Mouse (Mus musculus) embryonic facial prominence, embryonic 15.5 days (tissue): Measurements from ENCODE around the gene Gm9821. TPM values are rescaled to one million over a fixed set of nuclear protein-coding genes. Genes with fewer than 3 reads are reported as not detected.

Experiments
- ATAC-seq: fragments of 200-750 bp; cut with Nextera tagmentation; 2 replicates; pipeline ENCODE4 v1.8.0; 2017; ENCODE audit warnings: low read depth, moderate TSS enrichment; ENCODE audit not compliant: insufficient number of reproducible peaks, low FRiP score, low TSS enrichment
- H3K27ac ChIP-seq: fragments of 300-500 bp; sonication (generic); replicated peaks from 2 replicates; pipeline ENCODE4 v1.5.1; 2015; ENCODE audit warnings: mild to moderate bottlenecking, inconsistent platforms
- H3K27me3 ChIP-seq: fragments of 300-500 bp; sonication (generic); 2 replicates; pipeline ENCODE4 v1.6.1; 2015; ENCODE audit warnings: inconsistent platforms
- H3K36me3 ChIP-seq: fragments of 300-500 bp; sonication (generic); 2 replicates; pipeline ENCODE4 v1.6.1; 2015; ENCODE audit warnings: mild to moderate bottlenecking, inconsistent platforms
- H3K4me1 ChIP-seq: fragments of 300-500 bp; sonication (generic); 2 replicates; pipeline ENCODE4 v1.6.1; 2015; ENCODE audit warnings: inconsistent platforms
- H3K4me2 ChIP-seq: fragments of 300-500 bp; sonication (generic); replicated peaks from 2 replicates; pipeline ENCODE4 v1.6.1; 2015; ENCODE audit warnings: mild to moderate bottlenecking, inconsistent platforms
- H3K4me3 ChIP-seq: fragments of 300-500 bp; sonication (generic); replicated peaks from 2 replicates; pipeline ENCODE4 v1.5.1; 2015; ENCODE audit warnings: mild to moderate bottlenecking, inconsistent platforms
- H3K9ac ChIP-seq: fragments of 300-500 bp; sonication (generic); 2 replicates; pipeline ENCODE4 v1.6.1; 2015; ENCODE audit warnings: inconsistent platforms
- H3K9me3 ChIP-seq: fragments of 300-500 bp; sonication (generic); replicated peaks from 2 replicates; pipeline ENCODE4 v1.6.1; 2016; ENCODE audit warnings: inconsistent platforms
- WGBS: fragments of 180-500 bp; shearing (Covaris S2); methylation state at CpG from one replicate; pipeline ENCODE4 v1.1.7; 2015; 5-methylcytosine and 5-hydroxymethylcytosine counted together
- polyA plus RNA-seq: library from polyadenylated mRNA; unstranded; fragments of >200 nt; fragmentation: Nextera tagmentation; extraction: Ambion mirVana; gene quantifications from 2 replicates; pipeline ENCODE4 v1.2.1, GENCODE M21; 2015

The Gm9821 gene
- 0.67 and 0.79 TPM in 2 replicates for polyA plus RNA-seq

GRCm38 (mm10) chr2:91945483-91945882, at the start of gene Gm9821:
TSS of gene Gm9821 (plus strand) at chr2:91945703.
- Histone ChIP-seq H3K9ac (no peak within 1 kb of the TSS), H3K36me3 (peaks cover 5% of the 10 kb centered on the region), H3K4me1 (peaks cover 62% of the 10 kb centered on the region), H3K4me2 (no peak within 1 kb of the TSS), H3K27ac (no peak within 1 kb of the TSS), H3K27me3 (no peaks in the 10 kb centered on the region), H3K4me3 (no peak within 1 kb of the TSS), H3K9me3 (no peaks in the 10 kb centered on the region)
- ATAC-seq: no peak
- whole genome bisulfite sequencing: 85% methylated on average over 18 of the region's 18 CpGs

GRCm38 (mm10) chr2:91897968-91898367, 47.5 kb upstream of the Gm9821 start:
- peaks cover 27% of the 10 kb centered on the region for H3K36me3 ChIP-seq

GRCm38 (mm10) chr2:91899141-91899540, 46.4 kb upstream of the Gm9821 start:
- Histone ChIP-seq H3K36me3 (peaks cover 27% of the 10 kb centered on the region), H3K9me3 (no peaks in the 10 kb centered on the region), H3K27me3 (no peaks in the 10 kb centered on the region), H3K4me1 (no peaks in the 10 kb centered on the region), H3K4me2 (no peak overlapping the region), H3K9ac (no peak overlapping the region), H3K27ac (no peak overlapping the region), H3K4me3 (no peak overlapping the region)
- 86% methylated on average over 3 of the region's 3 CpGs for WGBS
- ATAC-seq: no peak

More at GRCm38 (mm10) chr2:91897968-91898367, 47.5 kb upstream of the Gm9821 start:
- Histone ChIP-seq H3K27ac (no peak overlapping the region), H3K4me2 (no peak overlapping the region), H3K9ac (no peak overlapping the region), H3K4me3 (no peak overlapping the region), H3K27me3 (no peaks in the 10 kb centered on the region), H3K4me1 (no peaks in the 10 kb centered on the region), H3K9me3 (no peaks in the 10 kb centered on the region)
- no peak for ATAC-seq

- no peaks in the 10 kb centered on the region for H3K9me3 ChIP-seq
- H3K36me3 ChIP-seq: peaks cover 28% of the 10 kb centered on the region
- no peak for ATAC-seq
- 0 out of 2 replicates have a peak, but pooled peaks cover 7% of the 10 kb centered on the region for H3K4me1 ChIP-seq
- no peak overlapping the region for H3K27ac ChIP-seq
- no peaks in the 10 kb centered on the region for H3K27me3 ChIP-seq
- 91% methylated on average over 8 of the region's 8 CpGs for WGBS
- no peak overlapping the region for H3K9ac ChIP-seq
- H3K4me2 ChIP-seq: no peak overlapping the region
- no peak overlapping the region for H3K4me3 ChIP-seq
Observed at GRCm38 (mm10) chr2:91900431-91900830, 45.1 kb upstream of the Gm9821 start.

GRCm38 (mm10) chr2:91902336-91902735, 43.2 kb upstream of the Gm9821 start:
- Histone ChIP-seq H3K4me1 (0 out of 2 replicates have a peak, but pooled peaks cover 8% of the 10 kb centered on the region), H3K27ac (no peak overlapping the region), H3K9me3 (no peaks in the 10 kb centered on the region), H3K4me3 (no peak overlapping the region), H3K9ac (no peak overlapping the region), H3K4me2 (no peak overlapping the region), H3K27me3 (no peaks in the 10 kb centered on the region), H3K36me3 (peaks cover 33% of the 10 kb centered on the region)
- 74% methylated on average over 5 of the region's 5 CpGs for WGBS
- no peak for ATAC-seq

- Histone ChIP-seq H3K9ac (no peak overlapping the region), H3K36me3 (peaks cover 36% of the 10 kb centered on the region), H3K27ac (no peak overlapping the region), H3K4me2 (no peak overlapping the region), H3K4me3 (no peak overlapping the region), H3K4me1 (0 out of 2 replicates have a peak, but pooled peaks cover 8% of the 10 kb centered on the region), H3K27me3 (no peaks in the 10 kb centered on the region), H3K9me3 (no peaks in the 10 kb centered on the region)
- ATAC-seq: no peak
- 82% methylated on average over 3 of the region's 3 CpGs for WGBS
Observed at GRCm38 (mm10) chr2:91903171-91903925, 42.2 kb upstream of the Gm9821 start.

GRCm38 (mm10) chr2:91904618-91905307, 40.7 kb upstream of the Gm9821 start:
- Histone ChIP-seq H3K36me3 (peaks cover 41% of the 10 kb centered on the region), H3K4me2 (no peak overlapping the region), H3K27ac (peak overlapping the region; percentile 61), H3K27me3 (no peaks in the 10 kb centered on the region), H3K4me1 (0 out of 2 replicates have a peak, but pooled peaks cover 8% of the 10 kb centered on the region), H3K9me3 (no peaks in the 10 kb centered on the region), H3K4me3 (no peak overlapping the region), H3K9ac (no peak overlapping the region)
- ATAC-seq: peak; percentile 54; the same call in 1 of the 2 replicates
- 73% methylated on average over 5 of the region's 5 CpGs for WGBS

GRCm38 (mm10) chr2:91906141-91906540, 39.4 kb upstream of the Gm9821 start:
- H3K9ac ChIP-seq: no peak overlapping the region
- H3K4me3 ChIP-seq: no peak overlapping the region
- no peak overlapping the region for H3K4me2 ChIP-seq
- H3K4me1 ChIP-seq: 0 out of 2 replicates have a peak, but pooled peaks cover 8% of the 10 kb centered on the region
- no peak for ATAC-seq
- 78% methylated on average over 2 of the region's 2 CpGs for WGBS
- H3K36me3 ChIP-seq: peaks cover 41% of the 10 kb centered on the region
- no peaks in the 10 kb centered on the region for H3K27me3 ChIP-seq
- no peaks in the 10 kb centered on the region for H3K9me3 ChIP-seq
- H3K27ac ChIP-seq: peak overlapping the region; percentile 48; the same call in 1 of the 2 replicates

- no peaks in the 10 kb centered on the region for H3K4me1 ChIP-seq
- no peak overlapping the region for H3K27ac ChIP-seq
- no peak overlapping the region for H3K4me3 ChIP-seq
- H3K4me2 ChIP-seq: no peak overlapping the region
- WGBS: 87% methylated on average over 3 of the region's 3 CpGs
- no peak for ATAC-seq
- no peaks in the 10 kb centered on the region for H3K9me3 ChIP-seq
- no peak overlapping the region for H3K9ac ChIP-seq
- peaks cover 77% of the 10 kb centered on the region for H3K36me3 ChIP-seq
- no peaks in the 10 kb centered on the region for H3K27me3 ChIP-seq
Observed at GRCm38 (mm10) chr2:91912616-91913015, 32.9 kb upstream of the Gm9821 start.

GRCm38 (mm10) chr2:91913328-91914110, 32.0 kb upstream of the Gm9821 start:
- no peak overlapping the region for H3K4me2 ChIP-seq
- no peaks in the 10 kb centered on the region for H3K27me3 ChIP-seq
- no peak overlapping the region for H3K27ac ChIP-seq
- H3K36me3 ChIP-seq: peaks cover 81% of the 10 kb centered on the region
- WGBS: 79% methylated on average over 7 of the region's 7 CpGs
- H3K4me1 ChIP-seq: no peaks in the 10 kb centered on the region
- no peak for ATAC-seq
- H3K9ac ChIP-seq: no peak overlapping the region
- H3K9me3 ChIP-seq: no peaks in the 10 kb centered on the region
- H3K4me3 ChIP-seq: no peak overlapping the region
